Mouse (Mus musculus) ovary, adult 18-20 months (tissue): ENCODE measurements at regions not wholly inside any gene's neighbourhood (a gene's known extent, or its start where the extent isn't known, plus 50 kb on each side); places are given as distances from the start of the nearest gene placed in this dataset.

ENCODE experiments used
- DNase-seq: peaks from one replicate; pipeline ENCODE4 v3.0.0; 2022; ENCODE audit warnings: low spot score, mixed read lengths

DNA sequence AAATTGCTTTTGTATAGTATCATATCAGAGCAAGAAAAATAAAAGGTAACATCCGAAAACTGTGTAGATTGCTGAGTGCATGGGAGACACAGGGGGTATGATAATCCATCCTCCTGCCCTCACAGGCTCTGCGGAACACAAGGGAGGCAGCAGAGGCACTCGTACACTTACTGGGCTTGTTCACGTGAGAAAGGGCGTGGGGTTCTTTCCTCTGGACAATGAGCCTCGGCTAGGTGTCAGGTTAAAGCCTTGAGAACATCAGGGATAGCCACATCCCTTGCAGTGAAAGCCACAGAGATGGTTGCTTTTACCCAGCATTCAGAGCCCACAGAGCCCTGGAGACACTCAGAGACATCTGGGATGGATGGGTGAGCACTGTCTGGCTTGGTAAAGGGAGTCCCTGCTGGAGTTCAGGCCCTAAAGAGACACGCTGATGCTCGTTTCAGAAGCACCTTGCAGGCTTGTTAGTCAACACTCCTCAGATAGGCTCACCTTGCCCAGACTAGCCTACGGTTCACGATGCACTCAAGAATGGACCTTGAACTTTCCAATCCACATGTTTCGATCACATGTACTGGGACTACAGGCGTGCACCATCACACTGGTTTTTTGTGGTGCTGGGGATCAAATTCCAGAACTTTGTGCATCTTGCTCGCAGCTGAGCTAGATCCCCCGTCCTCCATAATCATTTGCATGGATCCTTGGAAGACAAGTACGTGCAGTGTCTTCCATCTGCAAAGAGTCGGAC is 83.5 kb upstream of the Spin1 start:
- DNase-seq, result no peak

DNA sequence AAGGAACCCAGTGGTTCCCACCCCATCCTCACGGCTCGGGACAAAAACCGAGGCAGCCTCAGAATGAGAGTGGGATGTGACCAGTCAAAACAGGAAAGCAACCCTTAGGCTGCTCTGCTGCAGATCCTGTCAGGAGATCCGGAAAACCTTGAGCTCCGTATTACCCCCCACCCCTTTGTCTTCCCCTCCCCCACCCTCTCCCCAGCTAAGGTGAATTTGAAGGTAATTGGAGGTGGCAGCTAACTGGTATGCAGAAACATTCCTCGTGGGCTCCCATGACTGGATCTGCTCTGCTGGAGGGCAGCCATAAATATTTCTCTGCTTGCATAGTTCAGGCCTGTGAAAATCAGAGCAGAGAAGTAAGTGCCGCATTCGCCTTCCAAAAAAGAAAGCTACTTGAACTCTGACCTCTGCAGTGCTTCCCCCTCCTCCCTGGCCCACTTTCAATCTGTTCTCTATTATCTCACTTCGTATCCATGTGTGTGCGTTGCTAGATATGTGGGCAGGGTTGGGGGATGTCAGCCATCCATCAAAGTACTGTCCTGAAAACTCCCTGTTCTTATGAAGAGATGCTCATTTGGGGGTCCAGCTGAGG is 82.9 kb upstream of the Spin1 start:
- no peak for DNase-seq

DNA sequence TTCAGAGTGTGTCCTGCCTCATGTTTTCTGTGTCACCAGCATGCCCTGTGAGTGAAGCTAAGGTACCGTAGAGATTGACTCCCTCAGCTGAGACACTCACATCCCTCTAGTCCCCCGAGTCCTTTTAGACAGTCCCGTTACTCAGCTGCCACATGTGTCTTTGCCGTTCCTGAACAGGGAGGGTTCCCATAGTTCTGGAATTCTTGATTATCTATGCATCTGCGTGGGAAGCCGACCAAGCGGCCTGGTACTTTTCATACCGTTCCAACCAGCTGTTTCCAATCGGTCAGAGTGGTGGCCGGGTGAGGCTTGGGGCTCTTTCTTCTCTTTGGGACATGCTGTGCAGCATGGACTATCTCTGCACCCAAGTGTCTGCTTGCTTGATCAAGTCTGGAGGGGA is 82.3 kb upstream of the Spin1 start:
- DNase-seq, result no peak

DNA sequence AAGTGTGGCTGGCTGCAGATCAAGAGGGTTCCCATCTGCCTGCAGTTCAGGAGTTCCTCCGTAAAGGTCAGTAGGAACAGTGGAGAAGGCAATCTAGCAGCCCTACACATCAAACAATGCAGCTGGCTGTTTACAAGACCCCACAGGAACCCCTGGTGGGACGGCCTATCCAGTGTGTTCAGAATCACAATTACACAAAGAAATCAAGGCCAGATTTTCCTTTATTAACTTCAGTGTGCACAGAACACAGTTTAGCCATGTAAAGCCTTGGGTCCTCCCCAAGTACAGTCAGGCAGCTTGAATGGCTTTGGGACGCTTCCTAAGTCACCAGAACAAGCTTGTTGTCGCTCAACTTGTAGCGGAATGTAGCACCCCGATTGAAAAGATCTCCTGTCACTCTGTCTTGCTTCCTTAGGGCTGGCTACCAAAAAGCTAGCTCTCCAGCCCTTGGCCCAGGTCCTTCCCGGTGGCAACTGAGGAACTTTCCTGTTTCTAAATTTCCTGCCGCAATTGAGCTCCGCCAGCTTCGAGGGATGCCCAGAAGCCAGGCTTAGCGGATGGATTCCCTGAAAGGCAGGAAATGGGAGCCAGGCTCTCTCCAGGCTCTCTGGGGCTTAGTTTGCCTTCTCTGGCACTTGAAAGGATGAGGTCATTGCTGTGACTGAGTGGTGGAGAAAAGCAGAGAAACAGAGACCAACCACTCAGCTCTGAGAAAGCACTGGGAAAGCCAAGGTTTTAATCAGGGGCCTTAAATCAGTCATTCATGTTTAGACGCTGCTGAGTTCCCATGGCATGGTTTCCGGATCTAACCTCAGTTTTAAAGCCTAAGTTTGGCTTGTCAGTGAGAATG is 78.1 kb upstream of the Spin1 start:
- no peak for DNase-seq

DNA sequence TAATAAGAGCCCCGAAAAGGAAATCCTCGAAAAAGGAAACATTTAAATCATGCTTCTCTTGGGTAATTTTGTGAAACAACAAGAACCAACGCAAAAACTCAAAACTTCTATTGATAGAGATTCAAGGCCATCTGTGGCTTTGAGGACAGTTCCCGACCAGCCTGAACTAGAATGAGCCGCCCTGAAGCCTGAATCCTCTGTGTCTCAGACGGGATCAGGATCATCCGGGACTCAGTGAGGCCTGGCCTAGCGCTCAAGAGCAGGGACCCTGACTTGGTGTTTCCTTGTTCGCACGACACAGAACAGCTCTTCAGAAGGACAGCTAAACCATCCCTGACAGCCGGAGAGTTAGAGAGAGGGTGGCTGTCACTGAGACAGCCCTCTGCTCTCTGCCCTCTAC is 77.4 kb upstream of the Spin1 start:
- DNase-seq, result no peak

DNA sequence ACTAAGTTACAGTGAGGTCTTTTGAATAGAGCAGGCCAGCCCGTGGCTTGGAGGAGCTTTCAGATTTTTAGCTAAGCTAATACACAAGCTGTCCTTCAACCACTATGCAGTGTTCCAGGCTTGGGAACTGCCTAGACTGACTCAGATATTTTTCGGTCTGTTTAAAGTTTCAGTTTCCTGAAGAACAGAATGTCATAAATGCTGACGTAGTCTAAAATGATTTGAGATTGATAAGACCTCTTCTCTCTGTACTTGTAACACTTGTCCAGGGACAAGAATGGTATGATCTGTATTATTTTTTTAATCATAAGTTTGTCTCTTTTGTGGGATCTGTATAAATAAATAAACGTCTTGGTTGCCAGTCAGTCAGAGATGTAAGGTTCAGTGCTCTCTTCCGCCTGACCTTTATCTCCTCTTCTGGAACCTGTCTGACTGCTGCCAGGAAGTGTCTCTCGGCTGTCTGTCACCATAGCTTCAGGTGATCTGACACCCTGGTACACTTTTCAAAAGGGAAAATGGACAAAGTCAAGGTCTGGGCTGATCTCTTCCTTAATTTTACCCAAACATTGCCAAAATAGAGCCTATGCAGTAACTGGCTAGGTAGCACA is 74.3 kb upstream of the Spin1 start:
- DNase-seq, result no peak

DNA sequence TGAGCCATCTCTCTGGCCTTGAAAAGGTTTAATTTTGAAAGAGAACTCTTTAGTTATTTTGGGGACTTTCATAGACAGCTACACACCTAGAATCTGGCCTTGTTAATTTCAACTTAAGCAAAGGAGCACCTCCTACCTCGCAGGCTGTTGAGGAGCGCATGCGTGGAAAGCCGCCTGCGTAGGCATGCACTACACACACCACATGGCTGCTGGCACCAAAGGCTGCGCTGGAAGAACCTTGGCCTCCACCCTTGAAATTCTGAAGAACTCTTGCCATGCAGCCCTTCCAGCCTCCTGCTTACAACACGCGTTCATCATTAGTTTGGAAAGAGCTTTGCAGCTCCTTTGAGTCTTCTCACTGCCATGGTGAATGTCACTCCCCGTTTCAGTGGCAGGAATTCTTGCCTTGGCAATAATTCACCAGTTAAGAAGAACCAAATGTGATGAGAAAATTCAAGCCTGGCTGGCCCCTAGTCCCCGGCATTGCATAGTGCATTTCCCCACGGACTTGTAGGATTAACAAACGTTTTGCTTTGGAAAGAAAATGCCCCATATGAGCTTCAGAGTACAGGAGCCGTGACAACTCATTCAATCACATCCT is 62.7 kb upstream of the Spin1 start:
- DNase-seq, result no peak

DNA sequence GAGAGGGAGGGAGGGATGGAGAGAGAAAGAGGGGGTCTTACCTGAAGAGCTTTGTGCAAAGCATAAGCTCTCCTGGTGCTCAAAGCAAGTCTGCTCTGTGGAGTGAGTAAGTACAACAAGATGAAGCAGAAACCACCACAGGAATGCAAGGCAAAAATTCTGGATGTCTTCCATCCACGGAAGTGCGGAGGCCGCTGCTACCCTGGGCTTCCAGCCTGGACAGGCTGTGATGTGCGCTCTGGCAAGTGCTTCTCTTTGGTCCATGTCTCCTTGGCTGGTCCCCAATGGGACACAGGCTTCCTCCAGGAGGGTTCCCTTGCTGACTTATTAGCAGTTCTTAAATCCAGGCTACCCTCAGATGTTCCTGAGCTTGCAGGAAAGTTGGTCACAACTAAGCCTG is 61.7 kb upstream of the Spin1 start:
- no peak for DNase-seq

DNA sequence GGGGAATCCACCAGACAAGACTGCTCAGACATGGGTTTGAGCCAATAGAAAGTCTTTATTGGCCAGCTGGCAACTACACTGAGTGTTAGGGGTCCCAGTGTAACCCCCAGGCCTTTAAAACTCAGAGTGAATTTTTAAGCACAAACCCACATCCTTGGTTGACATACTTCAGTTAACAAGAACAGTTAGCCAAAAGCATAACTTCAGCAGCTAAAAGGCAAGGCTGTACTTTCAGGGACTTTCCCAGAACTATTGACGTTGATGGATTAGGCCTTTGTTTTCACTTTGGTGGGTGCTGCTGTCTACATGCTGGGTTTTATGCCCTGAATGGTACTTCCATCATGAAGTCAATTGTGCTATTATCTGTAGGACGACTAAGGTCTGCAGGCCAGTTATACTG is 59.6 kb upstream of the Spin1 start:
- DNase-seq, result no peak

DNA sequence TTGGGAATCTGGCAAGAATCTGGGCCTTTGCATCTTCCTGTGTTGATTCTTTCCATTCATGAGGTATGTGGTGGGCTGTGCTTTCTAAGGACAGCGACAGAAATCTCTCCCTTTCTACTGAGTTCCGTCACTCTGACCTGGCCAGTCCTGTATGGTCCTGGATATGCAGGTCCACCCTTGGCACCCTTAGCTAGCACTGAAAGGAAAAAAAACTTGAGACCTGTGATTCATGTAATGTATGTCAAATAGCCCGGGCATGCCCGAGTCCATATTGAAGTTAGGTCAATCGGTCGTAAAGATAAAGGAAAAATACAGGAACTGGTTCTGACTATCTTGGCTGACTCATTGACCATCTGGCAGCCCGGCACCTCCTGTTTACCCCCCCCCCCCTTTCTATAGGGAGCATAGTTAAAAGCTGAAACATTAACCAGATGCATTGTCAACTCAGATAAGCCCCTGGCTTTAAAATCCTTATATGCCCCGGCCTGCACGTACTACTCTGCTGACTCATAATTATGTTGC is 57.7 kb upstream of the Spin1 start:
- DNase-seq, result no peak
